Mouse (Mus musculus) midbrain, embryonic 11.5 days (tissue): Measurements from ENCODE around the gene Lamc3. TPM values are rescaled to one million over a fixed set of nuclear protein-coding genes. Genes with fewer than 3 reads are reported as not detected.
A peak's percentile ranks its signal among the peaks of the same experiment; 100 is the strongest.

Experiments used
- ATAC-seq: fragments of 200-750 bp; cut with Nextera tagmentation; 2 replicates; pipeline ENCODE4 v1.8.0; 2017; ENCODE audit warnings: moderate TSS enrichment, moderate library complexity; ENCODE audit not compliant: low FRiP score
- DNase-seq: peaks from one replicate; pipeline ENCODE4 v3.0.0; 2015; ENCODE audit warnings: low spot score; ENCODE audit errors: missing footprints
- H3K27ac ChIP-seq: fragments of 300-500 bp; sonication (generic); 2 replicates; pipeline ENCODE4 v1.5.1; 2014; ENCODE audit warnings: low read depth, low read length
- H3K27me3 ChIP-seq: fragments of 300-500 bp; sonication (generic); 2 replicates; pipeline ENCODE4 v1.6.1; 2014; ENCODE audit warnings: mild to moderate bottlenecking, low read length, moderate library complexity, mixed read lengths; ENCODE audit not compliant: control insufficient read depth, insufficient read depth
- H3K36me3 ChIP-seq: fragments of 300-500 bp; sonication (generic); 2 replicates; pipeline ENCODE4 v1.6.1; 2014; ENCODE audit warnings: mild to moderate bottlenecking, low read length, moderate library complexity, mixed read lengths; ENCODE audit not compliant: control insufficient read depth, insufficient read depth
- H3K4me1 ChIP-seq: fragments of 300-500 bp; sonication (generic); 2 replicates; pipeline ENCODE4 v1.6.1; 2014; ENCODE audit warnings: low read length; ENCODE audit not compliant: control insufficient read depth, insufficient read depth
- H3K4me2 ChIP-seq: fragments of 300-500 bp; sonication (generic); 2 replicates; pipeline ENCODE4 v1.6.1; 2014; ENCODE audit warnings: mild to moderate bottlenecking, moderate library complexity
- H3K4me3 ChIP-seq: fragments of 300-500 bp; sonication (generic); 2 replicates; pipeline ENCODE4 v1.5.1; 2014; ENCODE audit warnings: low read depth, low read length
- H3K9ac ChIP-seq: fragments of 300-500 bp; sonication (generic); 2 replicates; pipeline ENCODE4 v1.6.1; 2014; ENCODE audit warnings: low read length
- H3K9me3 ChIP-seq: fragments of 300-500 bp; sonication (generic); 2 replicates; pipeline ENCODE4 v1.6.1; 2016; ENCODE audit warnings: low read length; ENCODE audit not compliant: control insufficient read depth
- WGBS: fragments of 180-500 bp; shearing (Covaris S2); extraction: QIAGEN DNeasy Blood & Tissue Kit; methylation state at CpG from one replicate; pipeline ENCODE4 v1.1.7; 2014; 5-methylcytosine and 5-hydroxymethylcytosine counted together
- polyA plus RNA-seq: library from polyadenylated mRNA; unstranded; fragments of >200 nt; fragmentation: Nextera tagmentation; extraction: Ambion mirVana; gene quantifications from 2 replicates; pipeline ENCODE4 v1.2.1, GENCODE M21; 2014

Gene Lamc3
- polyA plus RNA-seq, 1 experiment from 2014 or later = 9.6 TPM

DNA sequence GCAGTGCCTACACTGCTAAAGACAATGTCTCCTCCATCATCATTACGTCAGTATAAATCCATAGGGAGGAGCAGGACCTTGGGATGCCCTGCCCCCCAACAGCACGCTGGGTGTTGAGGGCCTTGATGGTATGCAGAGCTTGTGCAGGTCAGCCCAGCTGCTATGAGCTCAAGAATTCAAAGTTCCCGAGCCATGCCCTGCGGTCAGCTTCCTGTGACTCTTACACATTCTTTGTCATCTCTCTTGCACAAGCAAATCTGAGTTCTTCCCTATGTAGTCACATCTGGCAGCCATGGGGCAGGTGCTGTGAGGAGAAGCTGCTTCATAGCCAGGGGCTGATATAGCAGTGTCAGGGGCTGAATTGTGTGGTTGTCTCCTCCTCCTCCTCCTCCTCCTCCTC, 48.0 kb downstream of the Lamc3 start:
- H3K9me3 ChIP-seq = no peaks in the 10 kb centered on the region
- no peak overlapping the region for H3K4me2 ChIP-seq
- H3K27me3 ChIP-seq = no peaks in the 10 kb centered on the region
- ATAC-seq = no peak
- no peaks in the 10 kb centered on the region for H3K4me1 ChIP-seq
- 63% methylated on average over 4 of the region's 4 CpGs for WGBS
- H3K4me3 ChIP-seq = no peak overlapping the region
- H3K27ac ChIP-seq = no peak overlapping the region
- no peaks in the 10 kb centered on the region for H3K36me3 ChIP-seq
- no peak overlapping the region for H3K9ac ChIP-seq
- DNase-seq = peak; percentile 68

DNA sequence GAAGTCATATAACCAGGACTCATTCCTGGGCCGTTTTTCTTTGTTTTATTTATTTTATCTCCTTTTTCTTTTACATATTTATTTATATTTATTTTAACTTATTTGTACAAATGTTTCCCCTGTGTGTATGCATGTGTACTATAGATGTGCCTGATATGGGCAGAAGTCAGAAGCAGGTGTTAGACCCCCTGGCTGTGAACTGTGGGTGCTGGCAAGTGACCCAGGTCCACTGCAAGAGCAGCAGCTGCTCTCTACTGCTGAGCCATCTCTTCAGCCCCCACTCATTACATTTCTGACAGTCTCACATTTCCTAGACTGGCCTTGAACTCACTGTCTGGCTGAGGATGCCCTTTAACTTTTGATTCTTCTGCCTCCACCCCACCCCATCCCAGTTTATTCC, 51.2 kb downstream of the Lamc3 start:
- Histone ChIP-seq H3K36me3 (no peaks in the 10 kb centered on the region), H3K9ac (no peak overlapping the region), H3K4me2 (no peak overlapping the region), H3K27ac (no peak overlapping the region), H3K4me3 (no peak overlapping the region), H3K27me3 (no peaks in the 10 kb centered on the region), H3K4me1 (no peaks in the 10 kb centered on the region), H3K9me3 (no peaks in the 10 kb centered on the region)
- 69% methylated on average over 1 of the region's 1 CpGs for WGBS
- ATAC-seq (no peak), DNase-seq (no peak)

DNA sequence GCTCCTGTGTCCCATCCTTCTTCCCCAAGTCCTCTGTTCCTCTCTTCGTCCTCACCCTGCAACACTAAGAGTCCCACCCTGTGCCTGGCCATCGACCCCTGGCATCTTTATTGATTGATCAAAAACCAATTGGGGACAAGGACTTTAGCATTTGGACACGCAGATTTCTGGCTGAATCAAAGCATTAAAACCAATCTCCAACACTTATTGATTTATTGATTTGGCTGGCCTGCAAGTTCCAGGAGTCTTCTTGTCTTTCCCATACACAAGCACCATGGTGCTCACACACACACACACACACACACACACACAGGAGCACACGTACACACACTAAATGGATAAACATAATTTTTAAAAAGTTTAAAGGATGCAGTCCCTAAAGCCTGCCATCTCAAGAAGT, 55.9 kb downstream of the Lamc3 start:
- Histone ChIP-seq H3K27me3 (no peaks in the 10 kb centered on the region), H3K9me3 (no peaks in the 10 kb centered on the region), H3K9ac (no peak overlapping the region), H3K4me1 (no peaks in the 10 kb centered on the region), H3K36me3 (no peaks in the 10 kb centered on the region), H3K4me3 (no peak overlapping the region), H3K4me2 (no peak overlapping the region), H3K27ac (no peak overlapping the region)
- ATAC-seq = no peak
- WGBS = 85% methylated on average over 4 of the region's 4 CpGs
- DNase-seq = peak; percentile 73

DNA sequence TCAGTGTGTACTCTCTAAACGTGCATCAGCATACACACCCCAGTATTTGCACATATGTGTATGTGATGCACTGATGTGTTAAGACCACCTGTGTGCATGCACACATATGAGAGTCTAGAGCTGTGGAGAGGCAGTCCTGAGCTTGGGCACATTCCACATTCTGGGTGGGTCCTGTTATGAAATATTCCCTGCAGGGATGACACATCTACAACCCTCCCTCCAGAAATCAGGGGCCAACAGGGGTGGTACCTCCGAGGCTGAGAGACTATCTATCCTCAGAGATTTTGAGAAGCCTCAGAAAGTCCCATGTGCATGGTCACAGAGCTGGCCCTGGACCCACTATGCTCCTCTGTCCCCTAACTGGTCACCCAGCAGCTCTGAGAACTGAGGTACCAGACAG, 58.5 kb downstream of the Lamc3 start:
- Histone ChIP-seq H3K4me3 (no peak overlapping the region), H3K9ac (no peak overlapping the region), H3K9me3 (no peaks in the 10 kb centered on the region), H3K27me3 (peaks cover 3% of the 10 kb centered on the region), H3K4me2 (no peak overlapping the region), H3K36me3 (no peaks in the 10 kb centered on the region), H3K27ac (no peak overlapping the region), H3K4me1 (0 out of 2 replicates have a peak, but pooled peaks cover 3% of the 10 kb centered on the region)
- WGBS = 80% methylated on average over 2 of the region's 2 CpGs
- DNase-seq (no peak), ATAC-seq (no peak)

DNA sequence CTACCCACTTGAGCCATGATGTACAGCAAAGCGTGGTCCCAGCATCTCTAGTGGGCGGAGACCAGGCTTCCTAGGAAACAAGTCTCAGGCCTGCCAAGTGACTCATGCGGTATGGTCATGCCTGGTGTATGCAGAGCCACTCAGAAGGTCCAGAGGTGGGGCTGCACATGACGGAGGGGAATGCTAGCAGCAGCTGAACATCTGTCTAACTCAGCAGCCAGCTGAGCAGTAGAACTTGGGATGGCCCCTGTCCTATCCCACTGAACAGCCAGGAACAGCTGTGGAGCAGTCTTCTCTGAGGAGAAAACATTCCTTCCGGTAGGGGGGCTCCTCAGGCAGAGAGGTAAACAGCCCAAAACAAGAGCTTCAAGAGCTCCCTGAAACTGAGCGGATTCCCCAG, 61.3 kb downstream of the Lamc3 start:
- Histone ChIP-seq H3K27ac (no peak overlapping the region), H3K9ac (no peak overlapping the region), H3K9me3 (no peaks in the 10 kb centered on the region), H3K27me3 (peaks cover 3% of the 10 kb centered on the region), H3K4me3 (no peak overlapping the region), H3K36me3 (no peaks in the 10 kb centered on the region), H3K4me2 (no peak overlapping the region), H3K4me1 (peaks cover 11% of the 10 kb centered on the region)
- no peak for ATAC-seq
- DNase-seq = peak; percentile 10
- 75% methylated on average over 6 of the region's 6 CpGs for WGBS

DNA sequence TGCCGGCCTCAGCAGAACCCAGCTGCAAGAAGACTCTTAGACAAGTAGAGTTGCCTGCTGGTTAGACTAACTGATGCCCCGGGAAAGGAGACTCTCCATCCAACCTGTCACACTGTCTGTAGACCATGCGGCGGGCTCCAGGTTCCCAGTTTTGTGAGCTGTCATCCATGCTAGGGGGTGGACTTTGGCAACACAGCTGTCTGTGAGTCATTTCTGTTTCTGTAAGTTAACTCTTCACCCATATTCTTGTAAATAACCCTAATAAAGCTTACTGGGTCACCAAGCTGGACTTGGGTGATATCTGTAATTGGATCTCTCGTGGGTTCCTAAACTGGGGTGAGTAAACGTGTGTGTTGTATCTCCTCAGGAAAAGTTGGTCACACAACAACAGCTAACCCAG, 61.7 kb downstream of the Lamc3 start:
- H3K27me3 ChIP-seq = peaks cover 3% of the 10 kb centered on the region
- H3K27ac ChIP-seq = no peak overlapping the region
- H3K4me1 ChIP-seq = peaks cover 11% of the 10 kb centered on the region
- no peaks in the 10 kb centered on the region for H3K9me3 ChIP-seq
- DNase-seq = peak; percentile 68
- WGBS = 77% methylated on average over 6 of the region's 6 CpGs
- no peak for ATAC-seq
- no peak overlapping the region for H3K4me3 ChIP-seq
- no peak overlapping the region for H3K4me2 ChIP-seq
- no peak overlapping the region for H3K9ac ChIP-seq
- H3K36me3 ChIP-seq = no peaks in the 10 kb centered on the region

DNA sequence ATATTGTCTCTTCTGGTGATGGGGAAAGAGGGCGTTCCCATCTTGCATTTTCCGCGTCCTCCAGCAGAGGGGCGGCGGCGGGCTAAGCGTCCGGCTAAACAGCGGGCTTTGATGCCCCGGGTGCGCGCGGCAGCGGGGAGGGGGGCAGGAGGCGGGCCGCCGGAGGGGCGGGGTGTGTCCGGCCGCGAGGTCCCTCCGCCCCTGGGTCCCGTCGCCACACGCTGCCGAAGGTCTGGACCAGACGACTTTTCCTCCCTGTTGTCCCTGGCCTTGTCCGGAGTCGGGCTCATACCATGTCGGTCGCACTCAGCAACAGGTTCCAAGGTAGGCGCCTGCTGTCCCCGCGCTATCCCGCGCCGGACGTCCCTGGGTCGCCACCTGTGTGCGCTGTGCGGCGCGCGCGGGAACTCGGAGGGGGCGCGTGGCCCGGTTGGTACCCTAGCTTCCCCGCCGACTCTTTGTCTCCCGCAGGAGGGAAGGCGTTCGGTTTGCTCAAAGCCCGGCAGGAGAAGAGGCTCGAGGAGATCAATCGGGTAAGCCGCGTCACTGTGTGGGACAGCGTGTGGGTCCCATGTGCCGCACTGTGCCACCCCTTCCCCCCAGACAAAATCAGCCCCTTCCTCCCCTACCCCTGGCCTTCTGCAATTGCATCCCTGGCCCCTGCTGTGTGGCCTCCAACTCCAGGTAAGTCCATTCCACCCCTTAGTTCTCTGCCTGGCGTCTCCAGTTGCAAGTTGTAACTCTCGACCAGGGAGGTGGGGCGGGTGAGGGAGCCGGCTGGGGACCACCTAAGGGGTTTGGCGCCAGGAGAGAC, 63.2 kb downstream of the Lamc3 start, which contains the start of gene Aif1l:
TSS of gene Aif1l (plus strand) at position 82 of the 814 bp plus-strand sequence.
- ATAC-seq (peak; percentile 76), DNase-seq (peak; percentile 97)
- Histone ChIP-seq H3K4me3 (peak within 1 kb of the TSS; percentile 72), H3K9ac (peak within 1 kb of the TSS; percentile 82), H3K36me3 (no peaks in the 10 kb centered on the region), H3K27ac (no peak within 1 kb of the TSS), H3K4me2 (peak within 1 kb of the TSS; percentile 97), H3K27me3 (peaks cover 3% of the 10 kb centered on the region), H3K4me1 (peaks cover 11% of the 10 kb centered on the region), H3K9me3 (no peaks in the 10 kb centered on the region)
- under 1% methylated on average over 62 of the region's 66 CpGs for WGBS

DNA sequence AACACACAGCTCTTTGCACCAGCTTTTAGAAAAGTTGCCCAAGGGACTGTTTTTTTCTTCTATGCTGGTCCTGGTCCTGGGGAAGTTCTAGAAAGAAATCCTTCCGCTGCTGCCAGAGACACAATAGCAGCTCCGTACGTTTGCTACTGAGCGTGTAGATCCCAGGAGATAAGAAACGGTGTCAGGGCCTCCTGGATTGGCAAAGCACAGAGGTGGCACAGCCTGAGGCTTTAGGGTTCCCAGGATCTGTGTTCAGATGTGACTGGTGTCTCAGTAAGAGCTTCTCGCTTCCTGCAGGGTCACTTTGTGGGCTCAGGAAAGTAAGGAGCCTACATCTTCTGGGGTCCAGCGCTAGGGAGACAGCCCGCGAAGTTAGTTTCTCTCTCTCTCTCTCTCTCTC, 63.9 kb downstream of the Lamc3 start:
- no peaks in the 10 kb centered on the region for H3K9me3 ChIP-seq
- peaks cover 3% of the 10 kb centered on the region for H3K27me3 ChIP-seq
- peak overlapping the region; percentile 97 for H3K4me2 ChIP-seq
- H3K4me3 ChIP-seq = peak overlapping the region; percentile 72
- H3K27ac ChIP-seq = no peak overlapping the region
- WGBS = 21% methylated on average over 9 of the region's 9 CpGs
- H3K36me3 ChIP-seq = no peaks in the 10 kb centered on the region
- ATAC-seq (no peak), DNase-seq (peak; percentile 91)
- H3K9ac ChIP-seq = peak overlapping the region; percentile 82
- H3K4me1 ChIP-seq = peaks cover 11% of the 10 kb centered on the region

DNA sequence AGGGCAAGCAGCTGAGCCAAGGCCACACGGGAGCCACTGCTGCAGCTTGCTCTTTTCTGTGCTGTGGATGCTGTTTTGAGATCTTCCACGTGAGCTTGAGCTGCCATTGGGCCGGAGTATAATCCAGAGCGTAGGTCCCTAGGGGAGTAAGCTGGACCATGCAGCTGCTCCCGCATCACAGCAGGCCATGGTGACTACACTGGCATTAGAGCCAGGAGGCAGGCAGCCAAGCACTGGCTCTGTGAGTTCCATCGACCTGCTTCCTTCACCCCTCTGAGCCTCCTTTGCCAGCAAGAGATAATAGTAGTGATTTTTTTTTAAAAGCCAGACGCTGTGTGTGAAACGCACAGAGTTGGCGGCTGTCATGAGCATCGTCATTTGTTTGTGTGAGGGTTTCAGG, 65.1 kb downstream of the Lamc3 start:
- Histone ChIP-seq H3K4me3 (no peak overlapping the region), H3K27me3 (peaks cover 3% of the 10 kb centered on the region), H3K4me2 (no peak overlapping the region; the same call in 1 of the 2 replicates), H3K36me3 (no peaks in the 10 kb centered on the region), H3K9ac (no peak overlapping the region), H3K4me1 (peaks cover 11% of the 10 kb centered on the region), H3K9me3 (no peaks in the 10 kb centered on the region), H3K27ac (no peak overlapping the region)
- DNase-seq (peak; percentile 72), ATAC-seq (no peak)
- WGBS = 86% methylated on average over 10 of the region's 10 CpGs
